Mouse (Mus musculus) heart, postnatal 0 days (tissue): ENCODE measurements at regions not wholly inside any gene's neighbourhood (a gene's known extent, or its start where the extent isn't known, plus 50 kb on each side); places are given as distances from the start of the nearest gene placed in this dataset.
"Not testable (repeated sequence)": the region's sequence is repeated elsewhere in the genome, so short reads cannot be mapped to it uniquely, and the experiment has no call there.

Experiments
- ATAC-seq: fragments of 200-750 bp; cut with Nextera tagmentation; 2 replicates; pipeline ENCODE4 v1.8.0; 2017; ENCODE audit warnings: low read depth, moderate number of reproducible peaks, moderate library complexity; ENCODE audit not compliant: insufficient read depth
- DNase-seq: peaks from one replicate; pipeline ENCODE4 v3.0.0-alpha.2; 2016; ENCODE audit warnings: low spot score
- H3K27ac ChIP-seq: fragments of 300-500 bp; sonication (generic); 2 replicates; pipeline ENCODE4 v1.5.1; 2014; ENCODE audit warnings: low read depth, mild to moderate bottlenecking
- H3K27me3 ChIP-seq: fragments of 300-500 bp; sonication (generic); 2 replicates; pipeline ENCODE4 v1.6.1; 2014; ENCODE audit warnings: low read length, mixed read lengths; ENCODE audit not compliant: control insufficient read depth, insufficient read depth
- H3K36me3 ChIP-seq: fragments of 300-500 bp; sonication (generic); replicated peaks from 2 replicates; pipeline ENCODE4 v1.6.1; 2014; ENCODE audit warnings: low read length, mixed read lengths; ENCODE audit not compliant: control insufficient read depth, insufficient read depth
- H3K4me1 ChIP-seq: fragments of 300-500 bp; sonication (generic); 2 replicates; pipeline ENCODE4 v1.6.1; 2014; ENCODE audit warnings: antibody characterized with exemption; ENCODE audit not compliant: control insufficient read depth, insufficient read depth
- H3K4me2 ChIP-seq: fragments of 300-500 bp; sonication (generic); 2 replicates; pipeline ENCODE4 v1.6.1; 2014; ENCODE audit warnings: low read depth, mild to moderate bottlenecking, low read length, moderate library complexity
- H3K4me3 ChIP-seq: fragments of 300-500 bp; sonication (generic); 2 replicates; pipeline ENCODE4 v1.5.1; 2014; ENCODE audit warnings: low read depth, low read length
- H3K9ac ChIP-seq: fragments of 300-500 bp; sonication (generic); replicated peaks from 2 replicates; pipeline ENCODE4 v1.6.1; 2014; ENCODE audit warnings: low read depth, low read length, mixed read lengths
- H3K9me3 ChIP-seq: fragments of 300-500 bp; sonication (generic); replicated peaks from 2 replicates; pipeline ENCODE4 v1.6.1; 2016; ENCODE audit warnings: low read length; ENCODE audit not compliant: control insufficient read depth
- CTCF ChIP-seq: IDR thresholded peaks from 2 replicates; pipeline ENCODE4 v1.5.1; 2016; ENCODE audit warnings: antibody characterized with exemption, control low read depth, low read depth
- EP300 ChIP-seq: IDR thresholded peaks from 2 replicates; pipeline ENCODE4 v1.6.1; 2016; ENCODE audit warnings: antibody characterized with exemption, low read depth
- WGBS: fragments of 180-500 bp; shearing (Covaris S2); extraction: QIAGEN DNeasy Blood & Tissue Kit; methylation state at CpG from one replicate; pipeline ENCODE4 v1.1.7; 2014; 5-methylcytosine and 5-hydroxymethylcytosine counted together

GRCm38 (mm10) chr15:91965172-91965571, 85.8 kb upstream of the Cntn1 start:
- ATAC-seq, result no peak

GRCm38 (mm10) chr15:91969378-91969777, 81.6 kb upstream of the Cntn1 start:
- TF ChIP-seq CTCF (peak; percentile 76), EP300 (no peak)
- ATAC-seq (no peak), DNase-seq (peak; percentile 40)
- Histone ChIP-seq H3K4me3 (no peak overlapping the region), H3K4me2 (no peak overlapping the region), H3K9ac (no peak overlapping the region), H3K9me3 (no peaks in the 10 kb centered on the region), H3K4me1 (no peaks in the 10 kb centered on the region), H3K27ac (no peak overlapping the region), H3K36me3 (no peaks in the 10 kb centered on the region), H3K27me3 (no peaks in the 10 kb centered on the region)
- 24% methylated on average over 10 of the region's 10 CpGs for WGBS

More at GRCm38 (mm10) chr15:91965172-91965571, 85.8 kb upstream of the Cntn1 start:
- Histone ChIP-seq H3K27me3 (no peaks in the 10 kb centered on the region), H3K4me3 (no peak overlapping the region), H3K36me3 (no peaks in the 10 kb centered on the region), H3K4me2 (no peak overlapping the region), H3K27ac (no peak overlapping the region), H3K9ac (no peak overlapping the region), H3K9me3 (no peaks in the 10 kb centered on the region), H3K4me1 (no peaks in the 10 kb centered on the region)
- WGBS, result 70% methylated on average over 10 of the region's 10 CpGs
- DNase-seq, result no peak
- TF ChIP-seq EP300 (no peak), CTCF (no peak)

GRCm38 (mm10) chr15:91971411-91971810, 79.6 kb upstream of the Cntn1 start:
- no peak for ATAC-seq
- H3K4me3 ChIP-seq, result no peak overlapping the region
- H3K27me3 ChIP-seq, result no peaks in the 10 kb centered on the region
- H3K27ac ChIP-seq, result no peak overlapping the region
- H3K4me2 ChIP-seq, result no peak overlapping the region
- no peak overlapping the region for H3K9ac ChIP-seq
- DNase-seq, result no peak
- no peak for TF ChIP-seq EP300
- no peak for TF ChIP-seq CTCF
- H3K36me3 ChIP-seq, result no peaks in the 10 kb centered on the region
- H3K9me3 ChIP-seq, result no peaks in the 10 kb centered on the region
- H3K4me1 ChIP-seq, result no peaks in the 10 kb centered on the region
- WGBS, result 52% methylated on average over 3 of the region's 3 CpGs

DNA sequence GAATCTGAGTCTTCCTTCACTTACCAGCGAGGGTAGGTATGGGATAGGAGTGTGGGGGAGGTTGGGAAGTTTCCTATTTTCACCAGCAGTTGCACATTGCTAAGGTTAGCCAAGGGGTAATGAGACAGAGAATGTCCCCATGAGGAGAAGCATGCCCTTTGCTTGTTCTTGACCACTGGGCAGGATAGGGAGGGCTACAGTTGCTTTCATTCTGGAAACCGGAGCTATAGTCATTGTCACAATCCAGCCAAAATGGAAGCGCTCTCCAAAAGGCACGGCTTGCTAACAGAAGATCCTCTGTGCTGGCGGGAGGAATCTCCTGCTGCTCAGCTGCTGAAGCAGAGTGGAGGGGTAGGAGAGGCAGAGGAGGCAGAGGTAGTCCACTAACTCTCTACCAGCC, 79.1 kb upstream of the Cntn1 start:
- Histone ChIP-seq H3K9ac (no peak overlapping the region), H3K27me3 (no peaks in the 10 kb centered on the region), H3K4me3 (no peak overlapping the region), H3K27ac (no peak overlapping the region), H3K4me1 (no peaks in the 10 kb centered on the region), H3K36me3 (no peaks in the 10 kb centered on the region), H3K9me3 (no peaks in the 10 kb centered on the region), H3K4me2 (no peak overlapping the region)
- TF ChIP-seq CTCF (no peak), EP300 (no peak)
- 32% methylated on average over 5 of the region's 5 CpGs for WGBS
- DNase-seq (no peak), ATAC-seq (no peak)

- no peak overlapping the region for H3K9ac ChIP-seq
- 50% methylated on average over 2 of the region's 2 CpGs for WGBS
- H3K36me3 ChIP-seq, result no peaks in the 10 kb centered on the region
- no peak overlapping the region for H3K4me3 ChIP-seq
- no peak for TF ChIP-seq CTCF
- no peak for TF ChIP-seq EP300
- H3K27ac ChIP-seq, result no peak overlapping the region
- no peaks in the 10 kb centered on the region for H3K4me1 ChIP-seq
- DNase-seq (no peak), ATAC-seq (no peak)
- no peak overlapping the region for H3K4me2 ChIP-seq
- H3K9me3 ChIP-seq, result no peaks in the 10 kb centered on the region
- no peaks in the 10 kb centered on the region for H3K27me3 ChIP-seq
Observed at GRCm38 (mm10) chr15:91975606-91976005, 75.4 kb upstream of the Cntn1 start.

DNA sequence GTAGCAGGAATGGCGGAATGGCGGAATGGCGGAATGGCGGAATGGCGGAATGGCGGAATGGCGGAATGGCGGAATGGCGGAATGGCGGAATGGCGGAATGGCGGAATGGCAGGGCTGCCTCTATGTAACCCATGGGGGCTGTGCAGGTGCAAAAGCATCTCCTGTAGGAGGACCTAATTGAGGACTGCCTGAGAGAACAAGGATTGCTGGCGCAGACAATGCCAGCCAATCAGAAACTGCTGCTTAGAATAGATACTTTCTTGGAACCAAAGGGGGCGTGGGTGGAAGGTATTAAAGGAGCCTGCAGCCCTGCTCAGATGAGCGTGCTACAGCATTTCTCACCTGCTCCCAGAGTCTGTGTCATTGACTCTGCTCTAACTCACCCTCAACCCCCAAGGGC, 67.8 kb upstream of the Cntn1 start:
- H3K27ac ChIP-seq, H3K4me3 ChIP-seq, H3K4me1 ChIP-seq, H3K27me3 ChIP-seq, H3K36me3 ChIP-seq, H3K4me2 ChIP-seq, DNase-seq, H3K9ac ChIP-seq, ATAC-seq: not testable (repeated sequence)
- H3K9me3 ChIP-seq, result peaks cover 17% of the 10 kb centered on the region
- WGBS, result 96% methylated on average over 15 of the region's 15 CpGs
